Mouse (Mus musculus) monocyte, adult 2 months (primary cell): ENCODE measurements at regions not wholly inside any gene's neighbourhood (a gene's known extent, or its start where the extent isn't known, plus 50 kb on each side); places are given as distances from the start of the nearest gene placed in this dataset.
A peak's percentile ranks its signal among the peaks of the same experiment; 100 is the strongest.
"Not testable (repeated sequence)": the region's sequence is repeated elsewhere in the genome, so short reads cannot be mapped to it uniquely, and the experiment has no call there.

ENCODE experiments used
- DNase-seq, 2 experiments: peaks; one replicate each; pipeline ENCODE4 v3.0.0; 2022; ENCODE audit warnings: low spot score in 2 of 2, low read depth in 1 of 2

GRCm38 (mm10) chr9:14056410-14057172 is 218.3 kb upstream of the Sesn3 start:
- DNase-seq = no peak

- no peak for DNase-seq
Observed at GRCm38 (mm10) chr9:14058592-14059227, 216.2 kb upstream of the Sesn3 start.

- DNase-seq = no peak
Observed at GRCm38 (mm10) chr9:14059228-14059779, 215.6 kb upstream of the Sesn3 start.

GRCm38 (mm10) chr9:14060257-14060656 is 214.6 kb upstream of the Sesn3 start:
- DNase-seq = no peak

GRCm38 (mm10) chr9:14061389-14061788 is 213.5 kb upstream of the Sesn3 start:
- no peak for DNase-seq

- DNase-seq = no peak
Observed at GRCm38 (mm10) chr9:14061840-14062239, 213.0 kb upstream of the Sesn3 start.

GRCm38 (mm10) chr9:14062706-14063105 is 212.2 kb upstream of the Sesn3 start:
- no peak for DNase-seq

GRCm38 (mm10) chr9:14066741-14067140 is 208.1 kb upstream of the Sesn3 start:
- not testable (repeated sequence) for DNase-seq

- no peak for DNase-seq
Observed at GRCm38 (mm10) chr9:14069076-14069475, 205.8 kb upstream of the Sesn3 start.

GRCm38 (mm10) chr9:14069770-14070169 is 205.1 kb upstream of the Sesn3 start:
- DNase-seq = no peak

- DNase-seq = no peak
Observed at GRCm38 (mm10) chr9:14071728-14072127, 203.1 kb upstream of the Sesn3 start.

- DNase-seq = no peak
Observed at GRCm38 (mm10) chr9:14072950-14073349, 201.9 kb upstream of the Sesn3 start.

- peak in 1 of 2 experiments; percentile 13 for DNase-seq
Observed at GRCm38 (mm10) chr9:14074273-14074672, 200.6 kb upstream of the Sesn3 start.

GRCm38 (mm10) chr9:14074866-14075265 is 200.0 kb upstream of the Sesn3 start:
- not testable (repeated sequence) for DNase-seq

GRCm38 (mm10) chr9:14075452-14075851 is 199.4 kb upstream of the Sesn3 start:
- DNase-seq = no peak

GRCm38 (mm10) chr9:14075868-14076267 is 199.0 kb upstream of the Sesn3 start:
- no peak for DNase-seq

GRCm38 (mm10) chr9:14076728-14077127 is 198.1 kb upstream of the Sesn3 start:
- no peak for DNase-seq

GRCm38 (mm10) chr9:14081138-14081537 is 193.7 kb upstream of the Sesn3 start:
- DNase-seq = no peak

- no peak for DNase-seq
Observed at GRCm38 (mm10) chr9:14086201-14086600, 188.7 kb upstream of the Sesn3 start.

GRCm38 (mm10) chr9:14086611-14087010 is 188.3 kb upstream of the Sesn3 start:
- DNase-seq = no peak

- DNase-seq = no peak
Observed at GRCm38 (mm10) chr9:14087874-14088273, 187.0 kb upstream of the Sesn3 start.

- DNase-seq = no peak
Observed at GRCm38 (mm10) chr9:14089791-14090256, 185.0 kb upstream of the Sesn3 start.
